Mouse (Mus musculus) spleen, embryonic (tissue): ENCODE results near the gene Olfr1243.
"Not testable (repeated sequence)": the region's sequence is repeated elsewhere in the genome, so short reads cannot be mapped to it uniquely, and the experiment has no call there.

Experiments used
- CTCF ChIA-PET: fragments of 350-600 bp; sonication (Branson Sonifier 250); formaldehyde crosslinking; loops from one replicate; lab custom pipeline; 2022; lab: Charles Lee

The Olfr1243 gene

DNA sequence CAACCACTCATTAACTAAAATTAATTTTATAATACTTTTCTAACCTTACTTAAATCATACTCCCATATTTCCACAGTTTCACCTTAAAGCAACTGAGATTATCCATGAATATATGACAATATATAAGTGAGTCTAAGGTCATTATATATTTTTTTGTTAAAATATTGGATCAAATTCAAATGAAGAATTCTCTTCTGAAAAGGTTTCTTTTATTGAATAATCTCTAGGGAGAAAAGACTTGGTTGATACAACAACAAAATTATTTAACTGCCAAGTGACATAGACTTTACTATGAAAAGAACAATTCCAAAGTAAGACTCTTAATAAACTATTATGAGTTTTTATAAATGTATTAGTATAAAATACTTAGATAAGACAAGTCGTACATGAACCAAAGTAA is at the start of gene Olfr1243:
Olfr1243 (minus strand) TSS at position 101 of the 400 bp plus-strand sequence.
- CTCF ChIA-PET: no interaction called here

DNA sequence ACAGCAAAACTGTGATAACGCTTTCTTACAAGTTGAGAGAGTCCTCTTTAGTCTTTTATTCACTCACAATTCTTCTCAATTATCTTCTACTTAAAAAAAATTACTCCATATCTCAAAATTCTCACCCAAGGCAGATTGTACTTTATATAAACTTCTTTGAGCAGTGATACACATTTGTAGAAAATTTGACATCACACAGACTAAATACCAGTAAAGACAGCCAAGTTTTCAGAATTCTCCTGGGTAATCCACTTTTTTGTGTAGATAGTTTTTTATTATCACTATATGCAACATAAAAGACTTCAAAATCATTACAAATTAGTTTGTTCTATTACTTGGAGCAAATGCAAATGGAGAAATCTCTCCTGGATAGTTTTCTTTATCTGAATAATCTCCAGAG is 47.1 kb upstream of the Olfr1243 start, which contains the start of gene Olfr1245:
Olfr1245 (minus strand) TSS at position 101 of the 400 bp plus-strand sequence.
- CTCF ChIA-PET: no interaction called here

GRCm38 (mm10) chr2:89562706-89563105 is 31.4 kb upstream of the Olfr1243 start:
- CTCF ChIA-PET: not testable (repeated sequence)

GRCm38 (mm10) chr2:89544516-89544915 is 13.2 kb upstream of the Olfr1243 start:
- CTCF ChIA-PET: no interaction called here

- CTCF ChIA-PET: no interaction called here
These were observed 8.6 kb upstream of the Olfr1243 start for GRCm38 (mm10) chr2:89539923-89540322.

- CTCF ChIA-PET: no interaction called here
These were observed 33.1 kb downstream of the Olfr1243 start, which contains the start of gene Olfr1242 for GRCm38 (mm10) chr2:89498235-89498634. Olfr1242 (minus strand) TSS chr2:89498335.

DNA sequence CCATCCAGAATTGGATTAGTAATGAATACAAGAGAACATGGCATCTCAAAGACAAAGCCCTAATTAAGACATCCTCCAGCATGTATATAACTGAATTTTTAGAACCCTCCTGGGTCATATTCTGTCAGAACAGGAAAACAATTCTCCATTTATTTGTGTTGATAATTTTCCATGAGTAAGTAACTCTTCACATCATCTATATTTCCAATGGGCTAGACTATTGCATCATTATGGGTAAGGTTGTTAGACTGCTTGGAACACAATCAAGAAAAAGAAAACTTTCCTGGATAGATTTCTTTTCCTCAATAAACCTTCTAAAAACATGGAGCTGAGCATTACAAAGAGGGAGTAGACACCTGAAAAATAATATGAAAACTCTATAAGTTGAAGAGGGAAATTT is 44.3 kb downstream of the Olfr1243 start, which contains the start of gene Olfr1241:
Olfr1241 (minus strand) TSS at position 101 of the 400 bp plus-strand sequence.
- CTCF ChIA-PET: no interaction called here
